Mouse (Mus musculus) testis, adult 2 months (tissue): ENCODE results near the gene D10Wsu102e.

ENCODE experiments used
- CTCF ChIP-seq: fragments of 200-500 bp; IDR thresholded peaks from 2 replicates; pipeline ENCODE4 v1.5.1; 2012; ENCODE audit warnings: low read depth, mild to moderate bottlenecking, inconsistent platforms, low read length, moderate library complexity; ENCODE audit not compliant: control insufficient read depth, insufficient read depth, insufficient replicate concordance
- POLR2A ChIP-seq: fragments of 200-500 bp; IDR thresholded peaks from 2 replicates; pipeline ENCODE4 v1.6.1; 2012; ENCODE audit warnings: low read depth, mild to moderate bottlenecking, inconsistent platforms, low read length, moderate library complexity; ENCODE audit not compliant: control insufficient read depth

DNA sequence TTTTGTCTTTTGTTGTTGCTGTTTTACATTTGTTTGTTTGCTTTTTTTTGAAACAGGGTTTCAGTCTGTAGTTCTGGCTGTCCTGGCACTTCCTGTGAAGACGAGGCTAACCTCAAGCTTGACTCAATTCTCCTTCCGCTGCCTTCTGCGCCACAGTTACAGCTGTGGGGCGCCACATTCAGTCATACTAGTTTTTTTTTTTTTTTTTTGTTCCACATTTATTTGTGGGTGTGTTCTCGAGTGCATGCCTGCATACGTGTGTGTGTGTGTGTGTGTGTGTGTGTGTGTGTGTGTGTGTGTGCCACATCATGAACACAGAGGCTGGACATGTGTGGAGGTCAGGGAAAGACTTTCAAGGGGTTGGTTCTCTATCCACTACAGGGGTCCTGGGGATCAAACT is 29.7 kb upstream of the D10Wsu102e start:
- no peak for TF ChIP-seq CTCF
- no peak for TF ChIP-seq POLR2A
